Mouse (Mus musculus) kidney, embryonic 16.5 days (tissue): ENCODE data around the gene Hsd17b14. TPM values are rescaled to one million over a fixed set of nuclear protein-coding genes. Genes with fewer than 3 reads are reported as not detected.

Source experiments
- ATAC-seq: fragments of 200-750 bp; cut with Nextera tagmentation; 2 replicates; pipeline ENCODE4 v1.8.0; 2017; ENCODE audit warnings: moderate TSS enrichment; ENCODE audit not compliant: low FRiP score, low TSS enrichment
- H3K27ac ChIP-seq: fragments of 300-500 bp; sonication (generic); 2 replicates; pipeline ENCODE4 v1.5.1; 2014; ENCODE audit warnings: low read length
- H3K27me3 ChIP-seq: fragments of 300-500 bp; sonication (generic); 2 replicates; pipeline ENCODE4 v1.6.1; 2014; ENCODE audit warnings: low read length, control low read depth, mixed read lengths; ENCODE audit not compliant: insufficient read depth
- H3K36me3 ChIP-seq: fragments of 300-500 bp; sonication (generic); 2 replicates; pipeline ENCODE4 v1.6.1; 2014; ENCODE audit warnings: low read length, control low read depth, mixed read lengths; ENCODE audit not compliant: insufficient read depth
- H3K4me1 ChIP-seq: fragments of 300-500 bp; sonication (generic); 2 replicates; pipeline ENCODE4 v1.6.1; 2014; ENCODE audit warnings: low read length, control low read depth, mixed read lengths; ENCODE audit not compliant: insufficient read depth
- H3K4me2 ChIP-seq: fragments of 300-500 bp; sonication (generic); replicated peaks from 2 replicates; pipeline ENCODE4 v1.6.1; 2014; ENCODE audit warnings: low read depth, low read length
- H3K4me3 ChIP-seq: fragments of 300-500 bp; sonication (generic); 2 replicates; pipeline ENCODE4 v1.5.1; 2014; ENCODE audit warnings: mild to moderate bottlenecking, low read length
- H3K9ac ChIP-seq: fragments of 300-500 bp; sonication (generic); replicated peaks from 2 replicates; pipeline ENCODE4 v1.6.1; 2014; ENCODE audit warnings: low read length
- H3K9me3 ChIP-seq: fragments of 300-500 bp; sonication (generic); 2 replicates; pipeline ENCODE4 v1.6.1; 2016; ENCODE audit warnings: low read length, control low read depth
- WGBS: fragments of 180-500 bp; shearing (Covaris S2); extraction: QIAGEN DNeasy Blood & Tissue Kit; methylation state at CpG from one replicate; pipeline ENCODE4 v1.1.7; 2014; 5-methylcytosine and 5-hydroxymethylcytosine counted together
- polyA plus RNA-seq: library from polyadenylated mRNA; unstranded; fragments of >200 nt; fragmentation: Nextera tagmentation; extraction: Ambion mirVana; gene quantifications from 2 replicates; pipeline ENCODE4 v1.2.1, GENCODE M21; 2015

Hsd17b14 gene
- polyA plus RNA-seq, 1 experiment from 2014 or later = 13.5 TPM

- H3K9me3 ChIP-seq = no peaks in the 10 kb centered on the region
- H3K4me1 ChIP-seq = peaks cover 26% of the 10 kb centered on the region
- no peak overlapping the region for H3K27ac ChIP-seq
- 67% methylated on average over 8 of the region's 8 CpGs for WGBS
- H3K36me3 ChIP-seq = no peaks in the 10 kb centered on the region
- H3K27me3 ChIP-seq = no peaks in the 10 kb centered on the region
- H3K9ac ChIP-seq = no peak overlapping the region
- no peak overlapping the region for H3K4me2 ChIP-seq
- no peak overlapping the region for H3K4me3 ChIP-seq
- ATAC-seq = no peak
Measured at GRCm38 (mm10) chr7:45519345-45520120, 35.2 kb upstream of the Hsd17b14 start.

- Histone ChIP-seq H3K4me1 (peaks cover 31% of the 10 kb centered on the region), H3K27ac (no peak overlapping the region), H3K4me2 (no peak overlapping the region), H3K9me3 (no peaks in the 10 kb centered on the region), H3K36me3 (no peaks in the 10 kb centered on the region), H3K27me3 (no peaks in the 10 kb centered on the region), H3K4me3 (no peak overlapping the region), H3K9ac (no peak overlapping the region)
- 88% methylated on average over 7 of the region's 7 CpGs for WGBS
- ATAC-seq = no peak
Measured at GRCm38 (mm10) chr7:45520605-45521004, 34.1 kb upstream of the Hsd17b14 start.

GRCm38 (mm10) chr7:45521728-45522184 lies 32.9 kb upstream of the Hsd17b14 start:
- Histone ChIP-seq H3K27ac (peak overlapping the region; percentile 86), H3K4me3 (peak overlapping the region; percentile 61), H3K36me3 (no peaks in the 10 kb centered on the region), H3K9me3 (no peaks in the 10 kb centered on the region), H3K9ac (peak overlapping the region; percentile 74), H3K4me2 (peak overlapping the region; percentile 52), H3K4me1 (peaks cover 32% of the 10 kb centered on the region), H3K27me3 (no peaks in the 10 kb centered on the region)
- 1% methylated on average over 28 of the region's 28 CpGs for WGBS
- peak; percentile 61 for ATAC-seq

GRCm38 (mm10) chr7:45522194-45522752 lies 32.4 kb upstream of the Hsd17b14 start:
- Histone ChIP-seq H3K4me1 (peaks cover 35% of the 10 kb centered on the region), H3K27ac (0 out of 2 replicates have a peak overlapping the region, but pooled peaks have one; percentile 13), H3K27me3 (no peaks in the 10 kb centered on the region), H3K36me3 (no peaks in the 10 kb centered on the region), H3K4me3 (peak overlapping the region; percentile 61), H3K4me2 (peak overlapping the region; percentile 52), H3K9ac (peak overlapping the region; percentile 74; the same call in 1 of the 2 replicates), H3K9me3 (no peaks in the 10 kb centered on the region)
- WGBS = 55% methylated on average over 16 of the region's 16 CpGs
- no peak for ATAC-seq

- peak overlapping the region; percentile 27 for H3K27ac ChIP-seq
- no peaks in the 10 kb centered on the region for H3K27me3 ChIP-seq
- H3K4me1 ChIP-seq = peaks cover 35% of the 10 kb centered on the region
- 53% methylated on average over 18 of the region's 18 CpGs for WGBS
- H3K4me3 ChIP-seq = peak overlapping the region; percentile 3; the same call in 1 of the 2 replicates
- H3K4me2 ChIP-seq = peak overlapping the region; percentile 22
- no peak for ATAC-seq
- peak overlapping the region; percentile 5 for H3K9ac ChIP-seq
- H3K9me3 ChIP-seq = no peaks in the 10 kb centered on the region
- no peaks in the 10 kb centered on the region for H3K36me3 ChIP-seq
Measured at GRCm38 (mm10) chr7:45522957-45523676, 31.6 kb upstream of the Hsd17b14 start.

- H3K27ac ChIP-seq = no peak overlapping the region
- no peaks in the 10 kb centered on the region for H3K9me3 ChIP-seq
- H3K9ac ChIP-seq = peak overlapping the region; percentile 5; the same call in 1 of the 2 replicates
- peak overlapping the region; percentile 3; the same call in 1 of the 2 replicates for H3K4me3 ChIP-seq
- H3K36me3 ChIP-seq = no peaks in the 10 kb centered on the region
- WGBS = 77% methylated on average over 13 of the region's 13 CpGs
- no peak for ATAC-seq
- H3K4me1 ChIP-seq = peaks cover 35% of the 10 kb centered on the region
- no peaks in the 10 kb centered on the region for H3K27me3 ChIP-seq
- peak overlapping the region; percentile 22 for H3K4me2 ChIP-seq
Measured at GRCm38 (mm10) chr7:45523678-45524170, 31.0 kb upstream of the Hsd17b14 start.

GRCm38 (mm10) chr7:45524841-45525621 lies 29.7 kb upstream of the Hsd17b14 start:
- Histone ChIP-seq H3K9me3 (no peaks in the 10 kb centered on the region), H3K27ac (peak overlapping the region; percentile 85), H3K27me3 (no peaks in the 10 kb centered on the region), H3K36me3 (no peaks in the 10 kb centered on the region), H3K4me3 (peak overlapping the region; percentile 76), H3K9ac (peak overlapping the region; percentile 80), H3K4me2 (peak overlapping the region; percentile 89), H3K4me1 (peaks cover 48% of the 10 kb centered on the region)
- ATAC-seq = no peak
- WGBS = 14% methylated on average over 12 of the region's 12 CpGs

GRCm38 (mm10) chr7:45525809-45526473 lies 28.8 kb upstream of the Hsd17b14 start, which contains the start of the genes Ppp1r15a and Plekha4:
Ppp1r15a (minus strand) TSS chr7:45526268.
Plekha4 (plus strand) TSS chr7:45526330.
- peak; percentile 81 for ATAC-seq
- Histone ChIP-seq H3K27me3 (no peaks in the 10 kb centered on the region), H3K4me3 (peak within 1 kb of the TSS; percentile 76), H3K36me3 (no peaks in the 10 kb centered on the region), H3K9me3 (no peaks in the 10 kb centered on the region), H3K4me1 (peaks cover 54% of the 10 kb centered on the region), H3K27ac (peak within 1 kb of the TSS; percentile 85), H3K4me2 (peak within 1 kb of the TSS; percentile 89), H3K9ac (peak within 1 kb of the TSS; percentile 80)
- WGBS = under 1% methylated on average over 54 of the region's 54 CpGs
